Mouse (Mus musculus): ENCODE results near the gene Gm10295.

The Gm10295 gene

DNA sequence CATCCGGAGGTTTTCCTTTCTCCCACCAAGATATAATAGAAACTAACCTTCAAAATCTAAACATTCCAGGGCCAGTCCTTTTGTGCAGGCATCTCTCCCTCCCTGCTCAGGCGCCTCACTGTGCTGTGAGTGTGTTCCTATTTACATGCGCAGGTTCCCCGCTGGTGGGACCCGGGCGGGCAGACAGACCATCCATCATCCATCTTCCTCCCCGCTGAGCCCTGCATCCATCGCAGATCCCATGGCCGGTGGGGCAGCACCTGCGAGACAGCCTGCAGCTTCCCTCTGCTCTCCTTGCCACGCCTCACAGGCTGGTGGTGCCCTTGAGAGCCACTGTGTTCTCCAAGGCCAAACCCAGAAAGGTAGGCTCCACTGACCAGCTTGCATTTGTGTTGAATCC, at the start of gene Gm10295:
Gene Gm10295 (minus strand): TSS at position 122 of the 400 bp plus-strand sequence.
- DNase-seq = no peak

- DNase-seq = no peak
These were observed 49.7 kb upstream of the Gm10295 start for GRCm38 (mm10) chr7:71401032-71401431.

GRCm38 (mm10) chr7:71399891-71400632, 48.8 kb upstream of the Gm10295 start:
- DNase-seq = no peak

DNA sequence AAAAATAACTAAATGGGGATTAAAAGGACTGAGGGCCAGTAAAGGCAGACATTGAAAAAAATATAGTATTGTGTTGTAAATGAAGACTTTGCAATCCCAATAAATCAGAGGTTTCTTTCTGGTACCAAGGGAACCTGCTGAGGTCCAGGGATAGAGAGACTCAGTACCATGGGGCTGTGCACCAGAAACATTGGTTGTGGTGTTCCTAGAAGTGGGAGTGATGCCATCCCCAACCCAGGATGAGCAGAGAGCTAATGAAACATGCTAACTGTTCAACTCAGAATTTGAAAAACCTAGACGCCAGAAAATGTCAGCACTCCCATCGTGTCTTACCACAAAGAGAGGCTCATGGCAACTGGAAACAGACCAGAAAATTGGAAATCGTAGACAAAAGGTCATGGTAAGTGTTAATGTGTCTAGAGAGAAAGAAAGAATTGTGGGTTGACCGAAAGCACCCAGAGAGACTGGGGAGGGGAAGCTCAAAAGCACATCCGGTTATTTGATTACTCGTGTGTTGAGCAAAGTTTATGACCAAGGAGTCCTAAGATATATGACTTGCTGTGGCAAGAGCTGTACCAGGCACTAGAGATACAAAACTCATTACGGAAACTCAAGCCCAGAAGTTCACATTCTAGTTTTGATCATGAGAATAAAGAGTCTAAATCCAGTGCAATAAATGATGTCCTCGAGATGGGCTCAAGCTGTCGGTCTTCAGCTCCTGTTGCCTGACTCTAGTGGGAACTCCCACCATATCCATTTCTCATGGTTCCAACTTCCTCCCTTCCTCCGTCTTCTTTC, 47.9 kb upstream of the Gm10295 start:
- DNase-seq = peak; percentile 38

- DNase-seq = no peak
These were observed 47.1 kb upstream of the Gm10295 start for GRCm38 (mm10) chr7:71398389-71398788.

GRCm38 (mm10) chr7:71392795-71393341, 41.6 kb upstream of the Gm10295 start:
- DNase-seq = no peak

- DNase-seq = peak; percentile 46
These were observed 40.0 kb upstream of the Gm10295 start for GRCm38 (mm10) chr7:71391333-71391732.

DNA sequence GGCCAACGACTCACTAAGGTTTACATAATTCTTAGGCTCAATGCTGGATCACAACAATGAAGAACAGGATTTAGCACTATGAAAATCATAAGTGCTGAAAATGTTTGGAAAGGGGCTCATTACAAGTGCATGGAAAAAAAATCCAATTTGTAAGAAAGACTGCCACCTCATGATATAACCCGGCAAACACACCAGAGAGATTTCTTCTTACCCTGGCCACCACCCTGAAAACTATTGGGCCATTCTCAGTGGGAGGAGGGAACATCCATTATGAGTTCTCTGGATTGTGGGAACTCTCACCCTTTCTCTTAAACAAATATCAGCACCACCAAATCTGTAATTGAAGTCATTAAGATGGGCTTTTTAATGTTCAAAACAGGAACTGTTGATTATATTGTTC, 39.0 kb upstream of the Gm10295 start:
- peak; percentile 51 for DNase-seq

GRCm38 (mm10) chr7:71386050-71386449, 34.8 kb upstream of the Gm10295 start:
- DNase-seq = no peak

- no peak for DNase-seq
These were observed 33.6 kb upstream of the Gm10295 start for GRCm38 (mm10) chr7:71384921-71385320.

- DNase-seq = peak; percentile 80
These were observed 32.3 kb upstream of the Gm10295 start for GRCm38 (mm10) chr7:71383341-71384130.

DNA sequence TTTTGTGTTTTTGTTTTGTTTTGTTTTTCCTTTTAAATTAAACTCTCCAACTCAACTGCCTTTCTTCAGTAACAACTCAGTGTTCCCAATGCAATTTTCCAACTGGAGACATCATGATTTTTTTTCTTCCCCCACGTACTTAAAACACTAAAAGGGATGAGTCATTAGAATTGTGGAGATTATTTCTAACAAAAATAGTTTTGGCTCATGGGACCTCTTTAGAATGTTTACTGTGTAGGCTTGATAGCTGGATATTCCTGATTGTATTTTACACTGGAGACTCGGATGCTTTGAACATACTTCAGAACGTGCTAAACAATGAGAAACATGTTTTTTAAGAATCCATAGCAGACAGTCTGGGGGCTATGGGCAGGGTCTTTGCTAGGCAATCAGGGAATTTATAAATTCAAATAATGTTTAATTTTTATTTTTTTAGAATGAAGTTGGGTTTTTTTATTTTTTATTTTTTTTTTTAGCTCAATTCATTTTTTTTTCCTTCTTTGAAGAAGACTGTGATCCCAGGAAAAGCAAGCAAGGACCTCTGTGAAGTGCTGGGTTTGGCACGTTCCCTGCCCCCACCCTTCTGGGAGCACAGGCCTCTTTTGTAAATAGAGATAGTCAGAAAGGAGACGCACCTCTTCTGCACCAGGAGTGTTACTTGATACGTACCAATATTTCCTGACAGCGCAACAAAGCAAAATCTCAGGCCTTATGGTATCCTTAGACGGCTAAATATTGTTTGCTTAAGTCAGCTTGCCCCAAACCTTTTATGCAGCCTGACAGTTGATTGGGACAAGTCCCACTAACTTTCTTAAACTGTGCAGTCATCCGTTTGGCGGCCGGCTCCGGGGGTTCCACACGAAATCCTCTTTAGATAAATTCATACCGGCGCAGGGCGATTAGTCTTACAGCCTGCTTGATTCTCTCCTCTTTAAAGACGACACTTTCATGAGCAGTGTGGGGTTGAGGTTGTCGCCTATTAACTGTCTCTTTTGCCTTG, 28.8 kb upstream of the Gm10295 start:
- DNase-seq = no peak

DNA sequence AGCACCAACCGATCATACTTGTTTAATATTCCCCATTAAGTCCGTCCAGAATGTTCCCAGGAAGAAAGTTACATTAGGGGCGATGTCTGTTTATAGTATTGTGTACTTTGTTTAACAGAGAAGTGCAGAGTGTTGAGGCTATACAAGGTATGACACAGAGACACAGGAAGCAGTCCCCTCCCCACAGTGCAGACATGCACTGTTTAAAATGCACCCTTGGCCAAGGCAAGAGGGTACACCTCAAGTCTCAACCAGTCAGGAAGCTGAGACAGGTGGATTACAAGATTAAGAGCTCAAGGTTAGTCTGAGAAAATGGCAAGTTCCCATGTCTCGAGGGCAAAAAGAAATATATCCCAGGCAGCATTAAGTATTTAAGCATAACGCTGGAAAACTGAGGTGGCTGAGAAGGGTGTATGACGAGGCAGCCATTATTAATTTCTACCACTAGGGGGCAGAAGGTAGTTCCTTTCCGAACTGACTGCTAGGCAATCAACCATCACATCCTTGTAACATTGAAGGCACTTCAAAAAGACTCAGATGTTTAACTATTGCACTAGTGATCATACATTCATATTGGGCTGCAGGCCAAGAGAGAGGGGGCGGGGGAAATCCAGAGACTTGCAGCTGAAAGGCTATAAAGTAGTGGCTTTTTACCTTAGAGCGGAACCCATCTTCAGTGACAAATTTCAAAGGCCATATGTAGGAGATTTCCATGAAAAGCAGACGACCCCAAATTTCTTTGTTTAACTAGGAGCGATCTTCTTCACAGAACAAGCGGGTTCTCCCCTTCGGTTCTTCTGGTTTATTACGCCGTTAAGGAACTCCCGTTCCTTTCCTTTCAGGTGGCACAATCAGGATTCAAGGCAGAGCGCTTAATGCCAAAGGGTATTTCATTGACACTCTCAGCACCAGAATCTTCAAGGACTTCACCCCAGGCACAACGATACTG, 27.8 kb upstream of the Gm10295 start:
- DNase-seq = peak; percentile 86

DNA sequence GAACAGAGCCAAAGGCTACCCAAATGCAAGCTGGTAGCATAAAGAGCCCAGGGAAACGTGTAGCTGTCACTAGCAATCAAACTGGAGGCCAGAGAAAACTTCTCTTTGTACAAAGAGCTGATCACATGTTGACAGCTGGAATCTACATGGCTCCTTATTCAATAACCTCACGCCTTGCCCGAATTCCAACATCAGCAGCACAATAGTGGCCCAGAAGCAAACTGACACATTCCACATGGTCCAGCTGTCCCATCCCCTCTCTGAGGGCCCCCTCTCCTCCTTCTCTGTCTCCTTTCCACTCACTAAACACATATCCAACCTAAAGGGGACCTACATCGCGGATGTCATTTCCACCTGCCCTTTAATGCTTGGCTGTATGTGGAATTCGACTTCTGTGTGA, 26.7 kb upstream of the Gm10295 start:
- peak; percentile 60 for DNase-seq

- no peak for DNase-seq
These were observed 22.8 kb upstream of the Gm10295 start for GRCm38 (mm10) chr7:71374059-71374458.

DNA sequence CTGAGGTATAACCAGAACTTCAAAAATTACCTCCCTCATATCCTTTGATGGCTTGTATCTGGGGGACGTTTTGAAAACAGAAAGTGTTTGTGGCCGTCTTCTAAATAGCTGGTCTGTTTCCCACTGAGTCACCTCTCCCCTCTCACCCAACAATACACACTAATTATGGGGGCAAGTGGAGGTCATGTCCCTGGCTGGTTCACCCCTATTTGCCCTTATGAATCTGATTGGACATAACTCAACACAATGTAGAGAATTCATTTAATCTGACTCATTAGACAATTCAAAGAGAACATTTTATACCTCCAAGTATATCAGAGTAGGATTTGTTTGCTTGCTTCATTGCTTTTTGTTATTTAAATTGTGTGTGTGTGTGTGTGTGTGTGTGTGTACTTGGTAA, 20.6 kb upstream of the Gm10295 start:
- DNase-seq = no peak

- no peak for DNase-seq
These were observed 19.5 kb upstream of the Gm10295 start for GRCm38 (mm10) chr7:71370746-71371145.

DNA sequence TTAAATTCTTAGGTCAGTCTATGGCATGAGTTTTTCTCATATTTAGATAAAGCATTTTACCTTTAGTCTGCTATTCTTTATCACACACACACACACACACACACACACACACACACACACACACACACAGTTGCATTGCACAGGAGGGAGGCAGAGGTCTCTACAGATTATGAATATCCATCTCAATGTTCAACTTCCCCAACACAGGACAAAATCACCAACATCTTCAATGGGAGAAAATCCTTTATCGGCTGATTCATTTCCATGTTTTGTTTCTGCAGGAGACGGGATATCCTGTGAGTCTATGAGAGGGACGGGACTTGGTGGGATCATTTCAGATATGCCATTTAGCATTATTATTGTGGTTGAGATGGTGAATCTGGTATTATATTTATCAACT, 18.8 kb upstream of the Gm10295 start:
- no peak for DNase-seq

- DNase-seq = peak; percentile 82
These were observed 17.4 kb upstream of the Gm10295 start for GRCm38 (mm10) chr7:71368543-71369181.

DNA sequence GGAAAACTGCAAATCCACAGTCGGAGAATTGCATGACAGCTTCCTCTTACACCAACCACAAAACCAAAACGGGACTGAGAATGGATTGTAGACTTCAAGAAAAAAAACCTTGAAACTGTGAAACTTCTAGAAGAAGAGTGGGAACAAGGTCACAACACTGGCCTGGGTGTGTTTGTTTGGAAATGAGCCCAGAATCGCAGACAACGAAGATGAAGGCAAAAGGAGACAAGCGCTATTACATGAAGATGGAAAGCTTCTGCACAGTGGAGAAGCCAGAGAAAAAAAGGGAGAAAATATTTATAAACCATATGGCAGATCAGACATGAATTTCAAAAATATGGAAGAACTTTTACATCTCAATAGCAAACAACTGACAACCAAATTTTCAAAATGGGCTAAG, 4.3 kb upstream of the Gm10295 start:
- DNase-seq = peak; percentile 42

Data from lung, postnatal 10 days (tissue).